Mouse (Mus musculus): Measurements from ENCODE around the gene Tmem222. TPM values are rescaled to one million over a fixed set of nuclear protein-coding genes. Genes with fewer than 3 reads are reported as not detected.

Tmem222 gene
- polyA plus RNA-seq, 1 experiment from 2014 or later = 58.1 TPM

GRCm38 (mm10) chr4:133244289-133244688 is 33.3 kb downstream of the Tmem222 start:
- no peak for ATAC-seq
- no peaks in the 10 kb centered on the region for H3K9me3 ChIP-seq (ENCODE audit: low read length)
- 73% methylated on average over 1 of the region's 1 CpGs for WGBS

GRCm38 (mm10) chr4:133243538-133243937 is 34.1 kb downstream of the Tmem222 start:
- Histone ChIP-seq H3K4me2 (replicated peaks; ENCODE audit: low read depth, low read length) (0 out of 2 replicates have a peak overlapping the region, but pooled peaks have one; percentile 14), H3K9me3 (ENCODE audit: low read length) (no peaks in the 10 kb centered on the region), H3K27ac (ENCODE audit: low read length) (peak overlapping the region; percentile 99; the same call in 1 of the 2 replicates), H3K9ac (replicated peaks; ENCODE audit: low read depth) (no peak overlapping the region), H3K27me3 (replicated peaks; ENCODE audit: insufficient read depth, low read length) (no peaks in the 10 kb centered on the region), H3K4me3 (ENCODE audit: low read depth, low read length) (no peak overlapping the region), H3K4me1 (ENCODE audit: insufficient read depth, low read depth, low read length) (peaks cover 5% of the 10 kb centered on the region; the same call in 1 of the 2 replicates), H3K36me3 (ENCODE audit: insufficient read depth, low read length) (no peaks in the 10 kb centered on the region)
- no peak for DNase-seq (ENCODE audit: low spot score)
- 24% methylated on average over 13 of the region's 13 CpGs for WGBS
- ATAC-seq = no peak
- TF ChIP-seq EP300 (IDR thresholded peaks at IDR 0.05) = peak; percentile 19; the same call in 1 of the 2 replicates
- no peak for TF ChIP-seq CTCF (IDR thresholded peaks at IDR 0.05)

More at GRCm38 (mm10) chr4:133244289-133244688, 33.3 kb downstream of the Tmem222 start:
- Histone ChIP-seq H3K27ac (ENCODE audit: low read length) (no peak overlapping the region), H3K4me2 (replicated peaks; ENCODE audit: low read depth, low read length) (no peak overlapping the region), H3K27me3 (replicated peaks; ENCODE audit: insufficient read depth, low read length) (no peaks in the 10 kb centered on the region), H3K4me3 (ENCODE audit: low read depth, low read length) (no peak overlapping the region), H3K36me3 (ENCODE audit: insufficient read depth, low read length) (no peaks in the 10 kb centered on the region), H3K9ac (replicated peaks; ENCODE audit: low read depth) (no peak overlapping the region), H3K4me1 (ENCODE audit: insufficient read depth, low read depth, low read length) (peaks cover 5% of the 10 kb centered on the region; the same call in 1 of the 2 replicates)
- DNase-seq (ENCODE audit: low spot score) = no peak
- TF ChIP-seq EP300 (IDR thresholded peaks at IDR 0.05) (no peak), CTCF (IDR thresholded peaks at IDR 0.05) (no peak)

GRCm38 (mm10) chr4:133242710-133243109 is 34.9 kb downstream of the Tmem222 start:
- H3K9ac ChIP-seq (replicated peaks; ENCODE audit: low read depth) = no peak overlapping the region
- peak overlapping the region; percentile 96; the same call in 1 of the 2 replicates for H3K4me2 ChIP-seq (replicated peaks; ENCODE audit: low read depth, low read length)
- WGBS = 59% methylated on average over 9 of the region's 9 CpGs
- H3K27ac ChIP-seq (ENCODE audit: low read length) = peak overlapping the region; percentile 99; the same call in 1 of the 2 replicates
- TF ChIP-seq EP300 (IDR thresholded peaks at IDR 0.05) = no peak
- no peak for TF ChIP-seq CTCF (IDR thresholded peaks at IDR 0.05)
- ATAC-seq = no peak
- no peaks in the 10 kb centered on the region for H3K9me3 ChIP-seq (ENCODE audit: low read length)
- no peak for DNase-seq (ENCODE audit: low spot score)
- H3K4me1 ChIP-seq (ENCODE audit: insufficient read depth, low read depth, low read length) = peaks cover 5% of the 10 kb centered on the region; the same call in 1 of the 2 replicates
- H3K27me3 ChIP-seq (replicated peaks; ENCODE audit: insufficient read depth, low read length) = no peaks in the 10 kb centered on the region
- no peaks in the 10 kb centered on the region for H3K36me3 ChIP-seq (ENCODE audit: insufficient read depth, low read length)
- H3K4me3 ChIP-seq (ENCODE audit: low read depth, low read length) = 0 out of 2 replicates have a peak overlapping the region, but pooled peaks have one; percentile 77

GRCm38 (mm10) chr4:133241910-133242309 is 35.7 kb downstream of the Tmem222 start:
- Histone ChIP-seq H3K4me2 (replicated peaks; ENCODE audit: low read depth, low read length) (peak overlapping the region; percentile 96), H3K27ac (ENCODE audit: low read length) (peak overlapping the region; percentile 99)
- TF ChIP-seq EP300 (IDR thresholded peaks at IDR 0.05) (peak; percentile 83), CTCF (IDR thresholded peaks at IDR 0.05) (no peak)

GRCm38 (mm10) chr4:133240934-133241908 is 36.4 kb downstream of the Tmem222 start:
- peaks cover 5% of the 10 kb centered on the region; the same call in 1 of the 2 replicates for H3K4me1 ChIP-seq (ENCODE audit: insufficient read depth, low read depth, low read length)
- H3K9ac ChIP-seq (replicated peaks; ENCODE audit: low read depth) = peak overlapping the region; percentile 97
- H3K9me3 ChIP-seq (ENCODE audit: low read length) = no peaks in the 10 kb centered on the region
- ATAC-seq (peak; percentile 85), DNase-seq (ENCODE audit: low spot score) (peak; percentile 94)
- under 1% methylated on average over 60 of the region's 78 CpGs for WGBS
- peak overlapping the region; percentile 99 for H3K27ac ChIP-seq (ENCODE audit: low read length)
- no peaks in the 10 kb centered on the region for H3K27me3 ChIP-seq (replicated peaks; ENCODE audit: insufficient read depth, low read length)
- no peaks in the 10 kb centered on the region for H3K36me3 ChIP-seq (ENCODE audit: insufficient read depth, low read length)
- TF ChIP-seq CTCF (IDR thresholded peaks at IDR 0.05) = peak; percentile 36
- no peak; the same call in 1 of the 2 replicates for TF ChIP-seq EP300 (IDR thresholded peaks at IDR 0.05)
- peak overlapping the region; percentile 77 for H3K4me3 ChIP-seq (ENCODE audit: low read depth, low read length)
- H3K4me2 ChIP-seq (replicated peaks; ENCODE audit: low read depth, low read length) = peak overlapping the region; percentile 96

More at GRCm38 (mm10) chr4:133241910-133242309, 35.7 kb downstream of the Tmem222 start:
- peak overlapping the region; percentile 77 for H3K4me3 ChIP-seq (ENCODE audit: low read depth, low read length)
- H3K27me3 ChIP-seq (replicated peaks; ENCODE audit: insufficient read depth, low read length) = no peaks in the 10 kb centered on the region
- no peak overlapping the region for H3K9ac ChIP-seq (replicated peaks; ENCODE audit: low read depth)
- H3K36me3 ChIP-seq (ENCODE audit: insufficient read depth, low read length) = no peaks in the 10 kb centered on the region
- ATAC-seq (no peak), DNase-seq (ENCODE audit: low spot score) (no peak)
- WGBS = 23% methylated on average over 11 of the region's 11 CpGs
- peaks cover 5% of the 10 kb centered on the region; the same call in 1 of the 2 replicates for H3K4me1 ChIP-seq (ENCODE audit: insufficient read depth, low read depth, low read length)
- H3K9me3 ChIP-seq (ENCODE audit: low read length) = no peaks in the 10 kb centered on the region

GRCm38 (mm10) chr4:133240490-133240921 is 37.1 kb downstream of the Tmem222 start, which contains the start of gene Map3k6:
Gene Map3k6 (plus strand): TSS chr4:133240818.
- H3K27me3 ChIP-seq (replicated peaks; ENCODE audit: insufficient read depth, low read length) = no peaks in the 10 kb centered on the region
- peak within 1 kb of the TSS; percentile 99 for H3K27ac ChIP-seq (ENCODE audit: low read length)
- peak within 1 kb of the TSS; percentile 97 for H3K9ac ChIP-seq (replicated peaks; ENCODE audit: low read depth)
- DNase-seq (ENCODE audit: low spot score) (peak; percentile 98), ATAC-seq (peak; percentile 87)
- peak within 1 kb of the TSS; percentile 96 for H3K4me2 ChIP-seq (replicated peaks; ENCODE audit: low read depth, low read length)
- H3K4me1 ChIP-seq (ENCODE audit: insufficient read depth, low read depth, low read length) = peaks cover 5% of the 10 kb centered on the region; the same call in 1 of the 2 replicates
- WGBS = 2% methylated on average over 16 of the region's 16 CpGs
- H3K9me3 ChIP-seq (ENCODE audit: low read length) = no peaks in the 10 kb centered on the region
- TF ChIP-seq EP300 (IDR thresholded peaks at IDR 0.05) (peak; percentile 100), CTCF (IDR thresholded peaks at IDR 0.05) (peak; percentile 26; the same call in 1 of the 2 replicates)
- peak within 1 kb of the TSS; percentile 77 for H3K4me3 ChIP-seq (ENCODE audit: low read depth, low read length)
- H3K36me3 ChIP-seq (ENCODE audit: insufficient read depth, low read length) = no peaks in the 10 kb centered on the region

All from lung, postnatal 0 days (tissue).